In the genomic region with DNA sequence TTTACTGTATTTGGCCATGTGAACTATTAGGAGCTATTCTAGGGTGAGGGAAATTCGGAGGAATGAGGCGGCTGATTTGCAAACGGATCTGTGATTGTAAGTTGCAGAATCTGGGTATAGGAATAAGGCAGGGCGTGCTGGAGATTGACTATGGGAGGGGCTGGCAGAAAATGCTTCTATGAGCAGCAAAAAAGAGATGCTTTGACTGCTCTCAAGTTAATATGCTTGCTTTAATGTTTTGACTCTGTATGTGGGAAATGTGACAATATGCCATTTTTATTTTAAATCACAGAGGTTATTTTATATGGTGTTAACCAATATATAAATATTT, we compare ENCODE assay signal across 9 mouse cellular contexts.
DNase-seq lines count a peak whose midpoint lies in the region; ATAC-seq lines count a peak whose summit lies in the region.
"Had no signal": no experiment of that assay in that cellular context is flagged by ENCODE, and none has a peak within 500 bp of the region (broad histone marks: within the 10 kb centered on the region; RNA-seq: fewer than 3 reads in every experiment).

No protein-coding gene starts in this region.

- H3K36me3 ChIP-seq in heart, embryonic 11.5 days (ENCODE audit: control insufficient read depth, insufficient read depth, low read length), result no peaks in the 10 kb centered on the region
- no peaks in the 10 kb centered on the region for H3K36me3 ChIP-seq in liver, embryonic 15.5 days (replicated peaks)

- ATAC-seq in heart, embryonic 11.5 days (replicated peaks; ENCODE audit: insufficient number of reproducible peaks, low FRiP score, low TSS enrichment), result no peak
- ATAC-seq in liver, embryonic 15.5 days (ENCODE audit: insufficient read depth), result no peak

- H3K27me3 ChIP-seq in heart, embryonic 11.5 days (ENCODE audit: control insufficient read depth, insufficient read depth, low read length), result no peaks in the 10 kb centered on the region
- no peaks in the 10 kb centered on the region for H3K27me3 ChIP-seq in liver, embryonic 15.5 days

- no peaks in the 10 kb centered on the region; the same call in 1 of the 2 replicates for H3K4me1 ChIP-seq in heart, embryonic 11.5 days (ENCODE audit: control insufficient read depth, insufficient read depth, low read length)
- peaks cover 14% of the 10 kb centered on the region for H3K4me1 ChIP-seq in liver, embryonic 15.5 days (replicated peaks)

- no peak overlapping the region for H3K9ac ChIP-seq in heart, embryonic 11.5 days (ENCODE audit: low read depth, low read length)
- H3K9ac ChIP-seq in liver, embryonic 15.5 days, result no peak overlapping the region

- H3K4me3 ChIP-seq in heart, embryonic 11.5 days (ENCODE audit: low read depth, low read length), result peak overlapping the region; percentile 20
- H3K4me3 ChIP-seq in liver, embryonic 15.5 days (replicated peaks), result no peak overlapping the region

- no peak for DNase-seq in heart, adult 18-20 months
- DNase-seq in right cerebral cortex, postnatal 25 days, result peak; percentile 58
- DNase-seq in right cerebral cortex, adult 18-20 months, result no peak
- DNase-seq in adrenal gland, postnatal 36 days, result no peak
- no peak for DNase-seq in left cerebral cortex, postnatal 10 days (ENCODE audit: extremely low spot score in 1 of 2, low spot score in 2 of 2)
- no peak for DNase-seq in kidney, adult 8-10 months
- DNase-seq: adrenal gland, adult 8-10 months had no signal

- peak overlapping the region; percentile 52 for H3K4me2 ChIP-seq in heart, embryonic 11.5 days
- H3K4me2 ChIP-seq in liver, embryonic 15.5 days, result peak overlapping the region; percentile 45

- intact Hi-C loops in left cerebral cortex, postnatal 10 days (cut with DNase I), result no loop called here

- no peak overlapping the region for H3K27ac ChIP-seq in heart, embryonic 11.5 days (ENCODE audit: low read depth, low read length)
- no peak overlapping the region for H3K27ac ChIP-seq in liver, embryonic 15.5 days (replicated peaks)

- WGBS in heart, embryonic 11.5 days (ENCODE audit: insufficient replicate concordance), result 77% methylated on average over 4 of the region's 4 CpGs
- WGBS in liver, embryonic 15.5 days (ENCODE audit: insufficient replicate concordance), result 58% methylated on average over 4 of the region's 4 CpGs

- H3K9me3 ChIP-seq in heart, embryonic 11.5 days (replicated peaks; ENCODE audit: control insufficient read depth, low read length), result no peaks in the 10 kb centered on the region
- H3K9me3 ChIP-seq in liver, embryonic 15.5 days (replicated peaks), result no peaks in the 10 kb centered on the region
